Mouse (Mus musculus): ENCODE measurements around the gene Slc30a10. TPM values are rescaled to one million over a fixed set of nuclear protein-coding genes. Genes with fewer than 3 reads are reported as not detected.

Gene Slc30a10
- polyA plus RNA-seq, 1 experiment, result 0.09 TPM

DNA sequence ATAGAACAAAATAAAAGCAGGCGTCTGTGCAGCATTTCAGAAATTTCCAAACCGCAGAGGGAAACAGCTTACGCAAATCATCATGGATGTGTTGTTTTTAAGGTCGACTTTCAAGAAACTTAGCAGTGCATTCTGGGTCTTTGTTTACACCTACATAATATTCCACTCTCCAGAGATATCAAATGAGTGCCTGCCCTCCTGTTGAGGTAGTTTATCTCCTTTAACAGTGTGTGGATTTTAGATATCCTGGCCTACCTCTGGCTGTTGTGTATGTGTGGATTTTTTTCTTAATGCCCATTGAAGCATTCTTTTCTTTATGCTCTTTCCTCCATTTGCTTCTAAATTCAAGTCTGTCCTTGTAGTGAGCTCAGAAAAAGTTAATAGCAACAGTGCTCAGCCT is 18.1 kb downstream of the Slc30a10 start:
- Histone ChIP-seq H3K27me3 (ENCODE audit: control insufficient read depth, insufficient read depth, low read length) (no peaks in the 10 kb centered on the region), H3K36me3 (ENCODE audit: control insufficient read depth, insufficient read depth, low read length) (no peaks in the 10 kb centered on the region), H3K27ac (ENCODE audit: control insufficient read depth, insufficient read depth, low read length) (no peak overlapping the region), H3K4me1 (replicated peaks; ENCODE audit: control insufficient read depth, insufficient read depth, low read length) (no peaks in the 10 kb centered on the region), H3K4me3 (ENCODE audit: control insufficient read depth, insufficient read depth, low read length) (no peak overlapping the region)
- no peak for DNase-seq
- 95% methylated on average over 4 of the region's 4 CpGs for WGBS
- TF ChIP-seq POLR2A (IDR thresholded peaks at IDR 0.05; ENCODE audit: control insufficient read depth, extremely low read depth, insufficient read depth, low read length, poor library complexity) (no peak), CTCF (IDR thresholded peaks at IDR 0.05; ENCODE audit: borderline replicate concordance, control insufficient read depth, extremely low read depth, insufficient read depth, low read length, poor library complexity) (no peak)

DNA sequence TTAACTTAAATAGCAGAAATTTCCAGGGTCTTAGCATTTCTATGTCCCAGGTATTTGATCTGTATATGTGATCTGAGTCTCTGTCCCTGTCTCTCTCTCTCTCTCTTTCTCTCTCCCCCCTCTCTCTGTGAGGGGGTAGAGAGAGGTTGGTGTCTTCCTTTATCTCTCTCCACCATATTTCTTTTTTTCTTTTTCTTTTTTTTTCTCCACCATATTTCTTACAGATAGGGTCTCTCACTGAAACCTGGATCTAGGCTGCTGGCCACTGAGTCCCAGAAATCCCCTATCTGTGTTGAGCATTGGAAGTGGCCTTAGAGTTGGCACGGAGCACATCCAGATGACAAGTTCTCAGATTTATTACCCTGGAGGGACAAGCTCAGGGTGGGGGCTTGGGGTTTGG is 18.8 kb downstream of the Slc30a10 start:
- WGBS, result 83% methylated on average over 1 of the region's 1 CpGs
- no peak overlapping the region for H3K27ac ChIP-seq (ENCODE audit: control insufficient read depth, insufficient read depth, low read length)
- H3K4me3 ChIP-seq (ENCODE audit: control insufficient read depth, insufficient read depth, low read length), result no peak overlapping the region
- H3K4me1 ChIP-seq (replicated peaks; ENCODE audit: control insufficient read depth, insufficient read depth, low read length), result no peaks in the 10 kb centered on the region
- no peak for DNase-seq
- H3K27me3 ChIP-seq (ENCODE audit: control insufficient read depth, insufficient read depth, low read length), result no peaks in the 10 kb centered on the region
- H3K36me3 ChIP-seq (ENCODE audit: control insufficient read depth, insufficient read depth, low read length), result no peaks in the 10 kb centered on the region
- TF ChIP-seq POLR2A (IDR thresholded peaks at IDR 0.05; ENCODE audit: control insufficient read depth, extremely low read depth, insufficient read depth, low read length, poor library complexity), result no peak
- TF ChIP-seq CTCF (IDR thresholded peaks at IDR 0.05; ENCODE audit: borderline replicate concordance, control insufficient read depth, extremely low read depth, insufficient read depth, low read length, poor library complexity), result no peak

- no peak for DNase-seq
- Histone ChIP-seq H3K36me3 (ENCODE audit: control insufficient read depth, insufficient read depth, low read length) (no peaks in the 10 kb centered on the region), H3K4me3 (ENCODE audit: control insufficient read depth, insufficient read depth, low read length) (no peak overlapping the region), H3K27me3 (ENCODE audit: control insufficient read depth, insufficient read depth, low read length) (no peaks in the 10 kb centered on the region), H3K27ac (ENCODE audit: control insufficient read depth, insufficient read depth, low read length) (no peak overlapping the region), H3K4me1 (replicated peaks; ENCODE audit: control insufficient read depth, insufficient read depth, low read length) (no peaks in the 10 kb centered on the region)
- TF ChIP-seq POLR2A (IDR thresholded peaks at IDR 0.05; ENCODE audit: control insufficient read depth, extremely low read depth, insufficient read depth, low read length, poor library complexity) (no peak), CTCF (IDR thresholded peaks at IDR 0.05; ENCODE audit: borderline replicate concordance, control insufficient read depth, extremely low read depth, insufficient read depth, low read length, poor library complexity) (no peak)
- 94% methylated on average over 4 of the region's 4 CpGs for WGBS
These were observed 25.2 kb downstream of the Slc30a10 start for GRCm38 (mm10) chr1:185479861-185480260.

GRCm38 (mm10) chr1:185482001-185482761 is 27.5 kb downstream of the Slc30a10 start:
- Histone ChIP-seq H3K27ac (ENCODE audit: control insufficient read depth, insufficient read depth, low read length) (no peak overlapping the region), H3K4me1 (replicated peaks; ENCODE audit: control insufficient read depth, insufficient read depth, low read length) (no peaks in the 10 kb centered on the region), H3K4me3 (ENCODE audit: control insufficient read depth, insufficient read depth, low read length) (no peak overlapping the region), H3K27me3 (ENCODE audit: control insufficient read depth, insufficient read depth, low read length) (no peaks in the 10 kb centered on the region), H3K36me3 (ENCODE audit: control insufficient read depth, insufficient read depth, low read length) (no peaks in the 10 kb centered on the region)
- WGBS, result 90% methylated on average over 19 of the region's 19 CpGs
- no peak for DNase-seq
- TF ChIP-seq POLR2A (IDR thresholded peaks at IDR 0.05; ENCODE audit: control insufficient read depth, extremely low read depth, insufficient read depth, low read length, poor library complexity) (no peak), CTCF (IDR thresholded peaks at IDR 0.05; ENCODE audit: borderline replicate concordance, control insufficient read depth, extremely low read depth, insufficient read depth, low read length, poor library complexity) (no peak)

- Histone ChIP-seq H3K4me1 (replicated peaks; ENCODE audit: control insufficient read depth, insufficient read depth, low read length) (no peaks in the 10 kb centered on the region), H3K36me3 (ENCODE audit: control insufficient read depth, insufficient read depth, low read length) (no peaks in the 10 kb centered on the region), H3K4me3 (ENCODE audit: control insufficient read depth, insufficient read depth, low read length) (no peak overlapping the region), H3K27me3 (ENCODE audit: control insufficient read depth, insufficient read depth, low read length) (no peaks in the 10 kb centered on the region), H3K27ac (ENCODE audit: control insufficient read depth, insufficient read depth, low read length) (no peak overlapping the region)
- TF ChIP-seq CTCF (IDR thresholded peaks at IDR 0.05; ENCODE audit: borderline replicate concordance, control insufficient read depth, extremely low read depth, insufficient read depth, low read length, poor library complexity) (no peak), POLR2A (IDR thresholded peaks at IDR 0.05; ENCODE audit: control insufficient read depth, extremely low read depth, insufficient read depth, low read length, poor library complexity) (no peak)
- WGBS, result 98% methylated on average over 2 of the region's 2 CpGs
- DNase-seq, result no peak
These were observed 28.1 kb downstream of the Slc30a10 start for GRCm38 (mm10) chr1:185482762-185483161.

- H3K4me1 ChIP-seq (replicated peaks; ENCODE audit: control insufficient read depth, insufficient read depth, low read length), result no peaks in the 10 kb centered on the region
- WGBS, result 80% methylated on average over 12 of the region's 12 CpGs
- no peaks in the 10 kb centered on the region for H3K27me3 ChIP-seq (ENCODE audit: control insufficient read depth, insufficient read depth, low read length)
- no peak for TF ChIP-seq POLR2A (IDR thresholded peaks at IDR 0.05; ENCODE audit: control insufficient read depth, extremely low read depth, insufficient read depth, low read length, poor library complexity)
- TF ChIP-seq CTCF (IDR thresholded peaks at IDR 0.05; ENCODE audit: borderline replicate concordance, control insufficient read depth, extremely low read depth, insufficient read depth, low read length, poor library complexity), result no peak
- no peak overlapping the region for H3K4me3 ChIP-seq (ENCODE audit: control insufficient read depth, insufficient read depth, low read length)
- DNase-seq, result no peak
- H3K27ac ChIP-seq (ENCODE audit: control insufficient read depth, insufficient read depth, low read length), result no peak overlapping the region
- H3K36me3 ChIP-seq (ENCODE audit: control insufficient read depth, insufficient read depth, low read length), result no peaks in the 10 kb centered on the region
These were observed 28.9 kb downstream of the Slc30a10 start for GRCm38 (mm10) chr1:185483356-185484057.

Data from thymus, adult 2 months (tissue).